Mouse (Mus musculus): ENCODE measurements around the gene Cdc42ep3. TPM values are rescaled to one million over a fixed set of nuclear protein-coding genes. Genes with fewer than 3 reads are reported as not detected.

The Cdc42ep3 gene
- total and polyA plus RNA-seq, 3 experiments, result 0.11 TPM; not detected in 2

- Histone ChIP-seq H3K36me3 (replicated peaks) (no peaks in the 10 kb centered on the region), H3K9me3 (replicated peaks) (peaks cover 53% of the 10 kb centered on the region), H3K27me3 (ENCODE audit: insufficient read depth, low read length) (no peaks in the 10 kb centered on the region), H3K4me1 (ENCODE audit: insufficient read depth, low read depth, low read length) (no peaks in the 10 kb centered on the region), H3K4me3 (ENCODE audit: low read depth, low read length) (no peak overlapping the region)
- no peak for ATAC-seq (ENCODE audit: extremely low read depth, insufficient number of reproducible peaks, low FRiP score, poor library complexity, severe bottlenecking)
- no peak for TF ChIP-seq GATA1 (IDR thresholded peaks at IDR 0.05; ENCODE audit: borderline replicate concordance, low read length)
- TF ChIP-seq GATA2 (IDR thresholded peaks at IDR 0.05; ENCODE audit: borderline replicate concordance, low read depth, low read length), result no peak
- TF ChIP-seq CTCF (IDR thresholded peaks at IDR 0.05; ENCODE audit: low read depth, low read length), result no peak
- DNase-seq (ENCODE audit: low spot score), result no peak
Measured at GRCm38 (mm10) chr17:79334701-79335100, 20.2 kb downstream of the Cdc42ep3 start.

GRCm38 (mm10) chr17:79333650-79334049, 21.2 kb downstream of the Cdc42ep3 start:
- no peaks in the 10 kb centered on the region for H3K36me3 ChIP-seq (replicated peaks)

GRCm38 (mm10) chr17:79332864-79333263, 22.0 kb downstream of the Cdc42ep3 start:
- TF ChIP-seq POLR2AphosphoS5 (IDR thresholded peaks at IDR 0.05; ENCODE audit: insufficient replicate concordance, low read depth, low read length) (no peak), CTCF (IDR thresholded peaks at IDR 0.05; ENCODE audit: low read depth, low read length) (no peak), GATA2 (IDR thresholded peaks at IDR 0.05; ENCODE audit: borderline replicate concordance, low read depth, low read length) (no peak), GATA1 (IDR thresholded peaks at IDR 0.05; ENCODE audit: borderline replicate concordance, low read length) (no peak), TAL1 (conservative IDR thresholded peaks at IDR 0.05; ENCODE audit: low read depth, low read length) (no peak)
- DNase-seq (ENCODE audit: low spot score) (no peak), ATAC-seq (ENCODE audit: extremely low read depth, insufficient number of reproducible peaks, low FRiP score, poor library complexity, severe bottlenecking) (no peak)
- no peaks in the 10 kb centered on the region for H3K36me3 ChIP-seq (replicated peaks)
- no peak overlapping the region for H3K4me3 ChIP-seq (ENCODE audit: low read depth, low read length)
- H3K9me3 ChIP-seq (replicated peaks), result peaks cover 43% of the 10 kb centered on the region
- H3K4me1 ChIP-seq (ENCODE audit: insufficient read depth, low read depth, low read length), result no peaks in the 10 kb centered on the region
- H3K27me3 ChIP-seq (ENCODE audit: insufficient read depth, low read length), result no peaks in the 10 kb centered on the region

More at GRCm38 (mm10) chr17:79333650-79334049, 21.2 kb downstream of the Cdc42ep3 start:
- H3K4me1 ChIP-seq (ENCODE audit: insufficient read depth, low read depth, low read length), result no peaks in the 10 kb centered on the region
- H3K9me3 ChIP-seq (replicated peaks), result peaks cover 49% of the 10 kb centered on the region
- no peak for ATAC-seq (ENCODE audit: extremely low read depth, insufficient number of reproducible peaks, low FRiP score, poor library complexity, severe bottlenecking)
- DNase-seq (ENCODE audit: low spot score), result no peak
- H3K4me3 ChIP-seq (ENCODE audit: low read depth, low read length), result no peak overlapping the region
- H3K27me3 ChIP-seq (ENCODE audit: insufficient read depth, low read length), result no peaks in the 10 kb centered on the region
- TF ChIP-seq TAL1 (conservative IDR thresholded peaks at IDR 0.05; ENCODE audit: low read depth, low read length), result no peak
- no peak for TF ChIP-seq GATA2 (IDR thresholded peaks at IDR 0.05; ENCODE audit: borderline replicate concordance, low read depth, low read length)
- TF ChIP-seq POLR2AphosphoS5 (IDR thresholded peaks at IDR 0.05; ENCODE audit: insufficient replicate concordance, low read depth, low read length), result no peak
- TF ChIP-seq GATA1 (IDR thresholded peaks at IDR 0.05; ENCODE audit: borderline replicate concordance, low read length), result no peak
- TF ChIP-seq CTCF (IDR thresholded peaks at IDR 0.05; ENCODE audit: low read depth, low read length), result no peak

- no peak for TF ChIP-seq GATA2 (IDR thresholded peaks at IDR 0.05; ENCODE audit: borderline replicate concordance, low read depth, low read length)
- no peak for TF ChIP-seq TAL1 (conservative IDR thresholded peaks at IDR 0.05; ENCODE audit: low read depth, low read length)
- no peak for TF ChIP-seq GATA1 (IDR thresholded peaks at IDR 0.05; ENCODE audit: borderline replicate concordance, low read length)
- TF ChIP-seq POLR2AphosphoS5 (IDR thresholded peaks at IDR 0.05; ENCODE audit: insufficient replicate concordance, low read depth, low read length), result no peak
- TF ChIP-seq CTCF (IDR thresholded peaks at IDR 0.05; ENCODE audit: low read depth, low read length), result no peak
- DNase-seq (ENCODE audit: low spot score) (no peak), ATAC-seq (ENCODE audit: extremely low read depth, insufficient number of reproducible peaks, low FRiP score, poor library complexity, severe bottlenecking) (no peak)
- Histone ChIP-seq H3K36me3 (replicated peaks) (no peaks in the 10 kb centered on the region), H3K9me3 (replicated peaks) (peaks cover 33% of the 10 kb centered on the region), H3K27me3 (ENCODE audit: insufficient read depth, low read length) (no peaks in the 10 kb centered on the region), H3K4me1 (ENCODE audit: insufficient read depth, low read depth, low read length) (no peaks in the 10 kb centered on the region), H3K4me3 (ENCODE audit: low read depth, low read length) (no peak overlapping the region)
Measured at GRCm38 (mm10) chr17:79330397-79330796, 24.5 kb downstream of the Cdc42ep3 start.

DNA sequence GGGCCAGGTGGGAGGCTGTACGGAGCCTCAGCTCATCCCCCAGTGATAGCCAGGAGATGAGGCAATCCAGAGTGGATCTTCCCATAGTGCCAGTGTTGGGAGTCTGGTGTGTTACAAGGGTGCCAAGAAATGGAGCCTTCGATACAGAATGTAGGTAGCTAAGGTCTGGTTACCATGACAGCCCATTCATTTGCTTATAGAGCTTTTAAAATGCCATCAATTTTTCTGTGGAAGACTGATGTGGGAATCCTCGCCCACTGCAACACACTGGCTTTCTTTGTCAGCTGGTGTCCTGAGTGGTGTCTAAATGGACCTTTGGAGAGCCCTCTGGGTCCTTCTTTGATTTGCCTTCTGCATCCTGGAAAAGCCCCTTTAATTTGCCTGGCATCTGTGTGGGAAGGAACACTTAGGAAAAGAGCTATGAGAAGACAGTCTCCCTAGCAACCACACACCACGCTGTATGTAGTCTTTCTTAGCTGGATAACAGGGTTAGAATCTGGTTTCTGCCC, 28.0 kb downstream of the Cdc42ep3 start:
- TF ChIP-seq POLR2AphosphoS5 (IDR thresholded peaks at IDR 0.05; ENCODE audit: insufficient replicate concordance, low read depth, low read length) (no peak), GATA1 (IDR thresholded peaks at IDR 0.05; ENCODE audit: borderline replicate concordance, low read length) (no peak), CTCF (IDR thresholded peaks at IDR 0.05; ENCODE audit: low read depth, low read length) (no peak), TAL1 (conservative IDR thresholded peaks at IDR 0.05; ENCODE audit: low read depth, low read length) (no peak), GATA2 (IDR thresholded peaks at IDR 0.05; ENCODE audit: borderline replicate concordance, low read depth, low read length) (no peak)

GRCm38 (mm10) chr17:79317085-79317751, 37.7 kb downstream of the Cdc42ep3 start:
- no peak overlapping the region for H3K4me3 ChIP-seq (ENCODE audit: low read depth, low read length)
- DNase-seq (ENCODE audit: low spot score), result no peak
- peaks cover 9% of the 10 kb centered on the region for H3K9me3 ChIP-seq (replicated peaks)
- TF ChIP-seq POLR2AphosphoS5 (IDR thresholded peaks at IDR 0.05; ENCODE audit: insufficient replicate concordance, low read depth, low read length) (no peak), TAL1 (conservative IDR thresholded peaks at IDR 0.05; ENCODE audit: low read depth, low read length) (no peak), GATA1 (IDR thresholded peaks at IDR 0.05; ENCODE audit: borderline replicate concordance, low read length) (no peak), CTCF (IDR thresholded peaks at IDR 0.05; ENCODE audit: low read depth, low read length) (no peak), GATA2 (IDR thresholded peaks at IDR 0.05; ENCODE audit: borderline replicate concordance, low read depth, low read length) (no peak)
- H3K27me3 ChIP-seq (ENCODE audit: insufficient read depth, low read length), result no peaks in the 10 kb centered on the region
- ATAC-seq (ENCODE audit: extremely low read depth, insufficient number of reproducible peaks, low FRiP score, poor library complexity, severe bottlenecking), result no peak
- no peaks in the 10 kb centered on the region for H3K4me1 ChIP-seq (ENCODE audit: insufficient read depth, low read depth, low read length)
- H3K36me3 ChIP-seq (replicated peaks), result no peaks in the 10 kb centered on the region

More for the DNA sequence above, 28.0 kb downstream of the Cdc42ep3 start:
- no peaks in the 10 kb centered on the region for H3K36me3 ChIP-seq (replicated peaks)
- DNase-seq (ENCODE audit: low spot score), result no peak
- ATAC-seq (ENCODE audit: extremely low read depth, insufficient number of reproducible peaks, low FRiP score, poor library complexity, severe bottlenecking), result no peak
- no peak overlapping the region for H3K4me3 ChIP-seq (ENCODE audit: low read depth, low read length)
- H3K4me1 ChIP-seq (ENCODE audit: insufficient read depth, low read depth, low read length), result no peaks in the 10 kb centered on the region
- H3K9me3 ChIP-seq (replicated peaks), result peaks cover 24% of the 10 kb centered on the region
- no peaks in the 10 kb centered on the region for H3K27me3 ChIP-seq (ENCODE audit: insufficient read depth, low read length)

Measured in G1E (cell line).